Mouse (Mus musculus) adrenal gland, postnatal 10 days (tissue): ENCODE results near the gene Rnf150. TPM values are rescaled to one million over a fixed set of nuclear protein-coding genes. Genes with fewer than 3 reads are reported as not detected.
A peak's percentile ranks its signal among the peaks of the same experiment; 100 is the strongest.

ENCODE experiments used
- DNase-seq: peaks from one replicate; pipeline ENCODE4 v3.0.0; 2021; ENCODE audit warnings: mixed read lengths
- total RNA-seq, 2 experiments: library from RNA; stranded (reverse); gene quantifications; 2 replicates each; pipeline ENCODE4 v1.2.3; 2021

The Rnf150 gene
- total RNA-seq, 2 experiments from 2014 or later = 10.7 to 15.4 TPM

DNA sequence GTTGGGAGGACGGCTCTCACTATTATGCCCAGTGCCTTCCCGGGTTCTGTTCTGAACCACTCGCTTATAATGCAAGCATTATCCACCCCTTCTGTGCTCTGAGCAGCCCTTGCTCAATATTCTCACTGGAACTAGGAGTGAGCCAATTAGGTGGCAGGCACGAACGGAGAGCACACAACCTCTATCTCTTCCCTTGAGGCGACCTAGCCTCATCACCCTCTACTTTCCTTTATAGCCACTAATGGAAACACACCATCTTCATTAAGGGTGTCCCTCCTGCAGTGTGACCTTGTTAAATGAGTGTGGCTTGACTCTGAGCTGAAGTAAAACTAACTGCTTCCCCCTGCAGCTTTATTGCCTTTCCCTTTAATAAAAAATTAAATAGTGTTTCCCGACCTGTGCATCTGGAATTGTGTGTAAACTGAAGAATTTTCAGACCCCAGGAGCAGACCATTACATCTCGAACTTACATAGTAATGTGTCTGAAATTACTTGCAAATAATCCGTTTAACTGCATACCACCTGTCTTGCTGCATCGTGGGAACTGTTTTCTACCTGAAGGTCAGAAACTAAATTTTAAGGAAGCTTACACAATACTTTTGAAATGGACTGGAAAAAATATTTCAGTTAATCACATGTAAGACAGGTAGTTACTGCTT, 26.0 kb downstream of the Rnf150 start:
- DNase-seq = no peak

DNA sequence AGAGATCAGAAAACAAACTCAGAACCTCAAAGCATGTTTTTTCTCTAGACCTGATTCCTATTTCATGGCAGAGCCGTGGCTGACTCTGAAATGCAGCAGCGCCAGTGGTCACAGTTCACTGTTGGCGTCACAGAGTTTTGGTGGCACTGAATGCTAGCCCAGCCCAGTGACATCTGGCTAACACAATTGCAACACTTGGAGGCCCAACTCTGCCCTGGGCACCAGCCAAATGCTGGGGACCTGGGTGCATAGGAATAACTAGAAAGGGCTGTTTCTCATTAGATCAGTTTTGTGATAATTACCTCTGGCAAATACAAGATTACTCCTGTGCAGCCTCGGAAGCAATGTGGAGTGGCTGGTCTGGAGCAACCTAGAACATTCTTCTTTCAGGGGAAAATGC, 31.9 kb downstream of the Rnf150 start:
- DNase-seq = peak; percentile 67

DNA sequence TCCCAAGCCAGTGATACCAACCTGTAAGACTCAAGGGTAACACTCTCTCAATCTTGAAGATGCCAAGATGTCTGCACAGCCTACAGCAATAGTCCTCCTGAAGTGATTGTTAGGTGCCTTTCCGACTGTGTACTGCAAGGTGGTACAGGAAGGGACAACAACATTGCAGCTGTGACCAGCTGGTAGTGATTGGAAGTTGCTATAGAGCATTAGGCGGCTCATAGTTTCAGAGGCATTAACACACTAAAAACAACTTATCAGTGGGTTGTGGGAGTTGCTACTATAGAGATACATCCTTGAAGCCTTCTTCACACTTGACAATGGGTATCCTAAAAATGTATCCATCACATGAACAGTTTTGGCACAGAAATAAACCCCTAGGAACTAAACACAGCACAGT, 33.6 kb downstream of the Rnf150 start:
- DNase-seq = no peak

DNA sequence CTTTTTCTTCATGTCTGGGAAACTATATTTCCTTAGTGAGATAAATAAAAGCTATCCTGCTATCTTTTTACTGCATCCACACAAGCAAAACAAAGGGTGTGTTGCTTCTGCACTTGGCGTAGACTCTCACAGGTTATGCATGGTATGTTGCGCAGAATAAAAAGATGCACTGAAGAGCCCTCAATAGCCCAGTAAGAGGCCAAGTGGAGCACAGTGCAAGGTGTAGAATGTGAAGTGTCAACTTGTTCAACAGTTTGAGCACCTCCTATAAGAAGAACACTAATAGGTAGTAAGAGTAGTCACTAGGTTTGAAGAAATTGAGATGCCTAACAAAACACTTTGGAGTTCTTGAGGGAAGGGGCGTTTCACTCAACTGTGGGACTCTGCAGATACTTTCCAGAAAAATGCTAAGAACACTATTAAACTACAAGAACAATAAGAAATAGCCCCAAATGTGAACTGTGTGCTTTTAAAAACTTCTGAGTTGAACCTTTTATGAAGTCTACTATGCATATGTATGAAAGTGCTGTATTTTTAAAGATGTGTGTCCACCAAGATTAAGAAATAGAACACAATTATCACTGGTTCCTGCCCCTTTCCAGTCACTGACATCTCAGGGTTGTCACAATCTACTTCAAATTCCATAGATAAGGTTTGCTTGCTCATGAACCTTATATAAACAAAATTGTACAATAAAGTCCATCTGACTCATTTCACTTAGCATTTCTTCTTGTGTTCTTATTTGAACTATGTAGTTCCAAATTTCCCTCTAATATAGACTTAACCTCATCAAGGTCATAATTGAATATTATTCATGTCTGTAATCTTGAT, 34.7 kb downstream of the Rnf150 start:
- DNase-seq = no peak

DNA sequence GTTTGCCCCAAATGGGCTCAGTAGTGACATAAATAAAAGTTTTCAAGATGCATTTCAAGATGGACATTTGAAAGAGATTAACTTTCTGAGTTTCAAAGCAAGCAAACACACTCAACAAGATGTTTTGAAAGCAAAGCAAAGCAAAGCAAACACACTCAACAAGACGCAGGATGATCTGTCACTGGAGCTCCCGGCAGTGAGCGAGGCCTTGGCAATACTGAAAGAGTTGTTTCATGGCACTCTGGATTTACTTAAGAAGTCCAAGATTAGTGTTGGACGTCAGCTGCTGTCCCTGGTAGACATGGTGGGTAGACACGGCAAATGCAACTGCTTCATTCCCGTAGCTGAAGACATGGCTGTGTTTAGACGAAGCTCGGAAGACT, 35.3 kb downstream of the Rnf150 start:
- no peak for DNase-seq

DNA sequence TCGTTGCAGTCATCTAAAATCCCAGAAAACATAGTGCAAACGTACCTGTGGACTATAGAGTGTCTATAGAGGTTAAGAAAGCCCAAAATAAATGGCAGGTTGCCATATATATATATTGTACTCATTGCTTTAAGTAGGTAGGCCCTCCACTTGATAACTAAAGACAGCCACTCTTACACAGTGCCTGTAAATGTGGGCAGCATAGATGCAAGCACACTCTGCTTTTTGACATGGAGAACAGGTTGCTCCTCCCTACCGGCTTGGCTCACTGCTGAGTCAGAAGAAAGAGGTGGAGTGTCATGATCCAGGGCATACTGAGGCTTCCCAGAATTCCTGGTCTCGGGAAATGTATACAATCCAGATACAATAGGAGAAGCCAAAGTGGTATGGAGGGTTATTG, 37.8 kb downstream of the Rnf150 start:
- no peak for DNase-seq

DNA sequence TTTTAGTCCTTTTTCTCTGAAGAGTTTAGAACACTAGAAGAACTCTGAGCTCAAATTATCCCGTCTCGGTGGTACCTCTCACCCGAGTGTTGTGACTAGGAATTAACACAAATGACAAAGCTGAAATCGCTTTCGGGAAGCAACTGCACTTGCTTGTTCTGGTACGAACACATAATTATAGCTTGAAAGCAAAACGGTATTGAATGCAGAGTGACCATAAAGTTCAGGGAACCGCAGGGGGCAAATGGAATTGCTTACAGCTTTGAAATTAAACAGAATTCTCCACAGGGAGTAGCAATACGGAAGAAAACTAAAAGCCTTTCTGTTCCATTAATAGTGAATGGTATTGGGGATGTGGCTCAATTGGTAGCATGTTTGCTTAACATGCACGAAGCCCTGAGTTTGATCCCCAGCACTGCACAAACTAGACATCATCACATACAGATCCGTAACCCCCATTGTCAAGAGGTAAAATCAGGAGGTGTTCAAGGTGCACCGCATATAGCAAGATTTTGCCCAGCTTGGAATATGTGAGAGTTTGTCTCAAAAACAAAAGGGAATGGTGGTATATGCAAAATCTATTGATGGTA, 38.5 kb downstream of the Rnf150 start:
- no peak for DNase-seq

DNA sequence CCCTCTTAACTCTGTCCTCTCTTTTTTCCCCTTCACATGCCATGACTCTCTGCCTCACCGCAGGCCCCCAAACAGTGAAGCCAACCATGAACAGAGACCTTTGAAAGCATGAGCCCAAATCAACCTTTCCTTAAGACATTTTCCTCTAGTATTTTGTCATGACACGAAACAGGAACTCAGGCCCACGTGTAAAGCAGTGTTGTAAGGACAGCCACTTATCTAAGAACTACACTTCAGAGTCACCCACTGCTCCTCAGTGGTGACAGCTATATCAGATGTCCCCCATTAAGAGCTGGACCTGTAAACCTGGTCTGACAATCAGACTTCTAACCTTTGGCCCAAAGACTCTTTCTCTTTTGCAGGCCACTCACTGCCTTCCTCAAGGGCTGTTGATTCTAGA, 40.3 kb downstream of the Rnf150 start:
- DNase-seq = no peak

DNA sequence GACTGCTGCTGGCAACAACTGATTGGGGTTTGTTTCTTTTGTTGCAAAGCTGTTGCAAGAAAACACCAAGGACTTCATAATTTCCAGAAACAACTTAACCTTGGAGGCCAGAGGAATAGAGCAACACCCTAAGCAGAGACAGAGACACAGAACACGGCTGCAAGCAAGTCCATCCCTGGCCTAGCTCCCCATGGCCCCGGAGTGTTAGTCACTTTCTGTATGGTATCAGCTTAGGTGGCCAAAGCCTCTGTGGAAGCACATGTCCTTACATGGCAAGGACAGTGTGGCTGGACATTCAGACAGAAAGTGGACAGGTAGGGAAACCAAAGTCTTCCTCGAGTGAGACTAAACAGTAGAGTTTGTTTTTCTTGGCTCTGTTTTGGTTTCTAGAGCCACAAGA, 44.1 kb downstream of the Rnf150 start:
- no peak for DNase-seq

DNA sequence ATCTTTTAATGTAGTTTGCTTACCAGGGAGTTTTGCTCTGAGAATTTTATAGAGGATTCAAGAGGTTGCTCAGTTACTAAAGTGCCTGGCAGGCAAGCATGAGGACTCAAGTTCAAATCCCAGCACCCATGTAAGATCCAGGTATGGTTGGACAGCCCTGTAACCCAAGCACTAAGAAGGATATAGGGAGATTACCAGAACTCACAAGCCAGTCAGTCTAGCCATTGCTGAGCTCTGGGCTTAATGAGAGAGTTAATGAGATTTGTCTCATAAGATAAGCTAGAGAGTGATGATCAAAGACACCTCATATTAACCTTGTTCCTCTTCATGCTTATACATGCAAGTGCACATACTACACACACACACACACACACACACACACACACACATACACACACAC, 48.3 kb downstream of the Rnf150 start:
- no peak for DNase-seq

DNA sequence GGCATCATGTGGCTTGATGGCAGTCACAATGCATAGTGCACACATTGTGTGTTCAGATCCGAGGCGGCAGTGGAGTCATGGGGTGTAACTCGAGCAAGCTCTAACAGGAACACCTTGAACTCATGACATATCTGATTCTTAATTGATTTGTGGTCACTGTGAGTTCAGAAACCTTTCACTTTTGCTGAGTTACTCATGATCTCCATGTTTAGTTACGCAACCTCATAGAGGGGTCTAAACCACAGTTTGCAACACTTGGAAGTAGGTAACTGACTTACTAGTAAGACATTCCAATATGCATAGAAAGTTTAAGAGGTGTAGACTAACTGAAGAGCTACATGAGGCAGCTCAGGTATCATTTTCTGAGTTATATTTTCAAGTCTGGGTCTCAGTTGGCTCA, 49.1 kb downstream of the Rnf150 start:
- DNase-seq = no peak

DNA sequence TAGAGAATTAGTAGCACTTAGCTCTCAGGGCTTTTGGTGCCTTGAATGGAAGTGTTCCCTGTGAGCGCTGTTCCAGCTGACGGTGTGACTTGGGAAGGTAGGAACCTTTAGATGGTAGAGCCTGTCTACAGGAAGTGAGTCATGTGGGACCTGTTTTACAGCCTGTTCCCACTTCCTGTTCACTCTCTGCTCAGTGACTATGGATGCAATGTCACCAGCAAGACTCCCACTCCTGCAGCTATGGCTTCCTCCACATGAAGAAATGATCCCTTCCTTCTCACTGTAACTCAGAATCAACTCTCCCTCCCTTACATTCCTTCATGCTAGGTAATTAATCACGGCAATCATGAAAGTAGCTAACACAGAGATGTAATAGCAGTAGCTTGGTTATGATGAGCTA, 51.4 kb downstream of the Rnf150 start:
- no peak for DNase-seq

DNA sequence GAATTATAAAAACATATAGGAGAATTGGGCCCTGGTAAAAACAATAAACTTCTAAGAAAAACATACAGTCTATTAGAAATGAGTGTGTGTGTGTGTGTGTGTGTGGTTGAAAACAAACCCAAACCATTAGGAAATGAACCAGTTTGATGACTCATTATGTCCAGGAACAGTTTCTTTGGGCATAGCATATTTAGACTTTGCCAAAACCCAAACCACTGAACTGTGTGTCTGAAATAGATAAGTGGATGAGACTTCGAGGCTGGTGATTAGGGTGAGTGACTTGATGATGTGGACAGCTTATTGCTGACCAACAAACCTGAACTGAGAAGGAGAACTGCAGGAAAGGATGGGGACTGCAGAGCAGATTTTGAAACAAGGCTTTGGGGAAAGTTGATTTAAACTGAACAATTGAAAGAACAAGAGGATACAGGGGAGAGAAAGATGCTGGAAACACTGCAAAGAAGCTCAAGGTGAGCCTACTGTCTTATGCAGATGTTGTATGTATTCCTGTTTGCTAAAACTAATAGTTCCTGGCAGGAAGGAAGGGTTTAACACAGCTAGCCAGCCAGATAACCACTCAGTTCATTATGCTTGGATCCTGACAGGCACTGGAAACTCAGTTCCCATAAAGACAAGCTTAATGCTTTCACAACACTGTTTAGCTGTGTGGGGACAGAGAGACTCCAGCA, 53.8 kb downstream of the Rnf150 start:
- no peak for DNase-seq

DNA sequence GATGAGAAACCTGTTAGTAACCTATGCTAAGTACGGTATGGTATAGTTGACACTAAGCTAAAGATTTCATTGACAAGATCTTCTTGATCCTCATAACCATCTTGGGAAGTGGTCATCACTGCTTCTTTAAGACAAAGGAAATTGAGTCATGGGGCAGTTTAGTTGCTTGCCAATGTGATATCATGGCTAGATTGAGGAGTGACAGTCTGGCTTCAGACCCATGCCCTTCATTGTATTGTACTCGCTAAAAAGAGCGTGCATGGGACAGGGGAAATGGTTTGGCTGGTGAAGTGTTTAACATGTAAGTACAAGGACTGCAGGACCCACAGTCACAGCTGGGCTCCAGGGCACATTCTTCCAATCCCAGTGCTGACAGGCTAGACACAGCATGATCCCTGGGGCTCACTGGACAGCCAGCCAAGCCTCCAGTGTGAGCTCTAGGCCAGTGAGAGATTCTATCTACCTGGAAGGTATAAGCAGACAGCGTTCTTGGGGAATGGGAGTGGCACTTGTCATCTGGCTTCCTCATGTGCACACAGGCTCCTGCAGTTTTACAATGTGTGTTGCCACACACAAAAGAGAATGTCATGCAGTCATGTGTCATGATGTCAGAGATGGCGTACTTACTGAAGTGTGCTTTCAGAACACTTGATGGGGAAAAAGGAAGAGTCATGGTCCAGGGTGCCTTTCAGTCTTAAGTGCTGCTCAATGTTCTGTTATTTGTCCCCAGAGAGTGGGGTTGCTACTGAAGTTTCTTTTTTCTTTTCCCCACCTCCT, 54.6 kb downstream of the Rnf150 start:
- DNase-seq = no peak

DNA sequence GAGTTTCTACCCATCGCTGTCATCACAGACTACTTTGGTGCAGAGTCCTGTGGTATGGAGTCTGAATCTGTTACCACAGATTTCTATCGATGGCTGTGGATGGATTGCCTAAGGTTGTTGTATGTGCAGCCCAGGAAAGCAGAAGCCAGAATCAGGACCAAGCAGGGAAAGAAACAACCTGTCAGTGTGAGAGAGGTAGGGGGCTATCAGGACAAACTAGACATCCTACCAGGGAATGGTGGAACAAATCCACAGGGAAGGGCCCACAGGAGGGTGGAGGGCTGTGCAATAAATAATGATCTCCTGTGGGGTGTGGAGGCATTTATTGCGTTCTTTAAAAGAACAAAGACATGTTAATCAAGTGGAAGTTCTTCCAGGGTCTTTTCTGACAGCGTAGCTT, 56.5 kb downstream of the Rnf150 start:
- no peak for DNase-seq

DNA sequence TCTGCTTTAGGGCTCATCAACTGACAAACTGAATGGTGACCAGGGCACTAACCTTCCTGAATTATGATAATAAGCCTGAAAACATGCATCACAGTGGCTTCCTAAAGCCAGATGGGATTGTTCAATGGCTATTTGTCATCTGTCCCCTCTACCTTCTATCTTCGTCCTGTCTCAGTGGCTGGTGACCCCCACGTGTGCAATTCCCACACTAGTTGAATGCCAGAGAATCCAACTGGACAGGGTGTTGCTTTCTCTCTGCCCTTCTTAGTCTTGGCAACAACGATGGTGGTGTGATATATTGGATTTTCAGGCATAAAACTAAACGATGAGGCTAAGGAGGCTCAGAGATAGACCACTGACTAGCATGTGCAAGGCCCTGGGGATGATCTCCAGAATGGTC, 57.0 kb downstream of the Rnf150 start:
- no peak for DNase-seq

DNA sequence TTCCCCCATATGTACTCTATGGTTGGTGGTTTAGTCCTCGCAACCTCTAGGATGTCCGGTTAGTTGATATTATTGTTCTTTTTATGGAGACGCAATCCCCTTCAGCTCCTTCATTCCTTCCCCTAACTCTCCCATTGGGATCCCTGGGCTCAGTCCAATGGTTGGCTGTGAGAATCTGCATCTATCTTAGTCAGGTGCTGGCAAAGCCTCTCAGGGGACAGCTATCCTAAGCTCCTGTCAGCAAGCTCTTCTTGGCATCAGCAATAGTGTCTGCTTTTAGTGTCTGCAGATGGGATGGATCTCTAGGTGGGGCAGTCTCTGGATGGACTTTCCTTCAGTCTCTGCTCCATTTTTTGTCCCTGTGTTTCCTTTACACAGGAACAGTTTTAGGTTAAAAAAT, 62.1 kb downstream of the Rnf150 start:
- no peak for DNase-seq

DNA sequence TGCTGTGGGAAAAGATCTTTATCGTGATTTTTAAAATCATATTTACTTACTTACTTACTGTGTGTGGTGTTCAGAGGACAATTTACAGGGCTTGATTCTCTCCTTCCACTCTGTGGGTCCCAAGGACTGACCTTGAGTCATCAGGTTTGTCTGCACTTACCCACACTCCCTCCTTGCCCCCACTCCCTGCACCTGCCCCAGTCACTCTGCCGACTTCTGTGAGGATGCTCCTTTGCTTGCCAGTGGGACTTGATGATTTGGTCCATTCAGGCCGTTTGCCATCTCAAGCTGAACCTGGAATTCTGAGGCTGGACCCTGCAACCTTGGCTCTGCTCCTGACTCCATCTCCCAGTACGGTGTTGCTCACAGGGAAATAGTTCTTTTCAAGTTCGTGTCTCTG, 63.4 kb downstream of the Rnf150 start:
- no peak for DNase-seq

DNA sequence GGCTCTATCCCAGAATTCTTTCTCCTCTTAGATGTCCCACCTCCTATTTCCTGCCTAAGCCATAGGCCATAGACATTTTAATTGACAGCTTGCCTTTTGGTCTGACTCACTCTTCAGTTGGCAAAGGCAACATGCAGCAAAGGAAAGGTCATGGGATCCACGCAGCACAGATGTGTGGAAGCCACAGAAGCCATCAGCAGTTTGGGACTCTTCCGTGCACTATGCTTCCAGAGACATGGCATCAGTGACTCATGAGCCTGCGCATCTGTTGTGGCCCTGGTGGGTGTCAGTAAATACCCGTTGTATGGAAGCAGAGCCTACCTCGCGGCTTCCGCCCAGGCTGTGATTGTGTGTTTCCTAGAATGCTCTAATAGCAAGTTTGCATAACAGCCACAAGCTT, 68.4 kb downstream of the Rnf150 start:
- no peak for DNase-seq

DNA sequence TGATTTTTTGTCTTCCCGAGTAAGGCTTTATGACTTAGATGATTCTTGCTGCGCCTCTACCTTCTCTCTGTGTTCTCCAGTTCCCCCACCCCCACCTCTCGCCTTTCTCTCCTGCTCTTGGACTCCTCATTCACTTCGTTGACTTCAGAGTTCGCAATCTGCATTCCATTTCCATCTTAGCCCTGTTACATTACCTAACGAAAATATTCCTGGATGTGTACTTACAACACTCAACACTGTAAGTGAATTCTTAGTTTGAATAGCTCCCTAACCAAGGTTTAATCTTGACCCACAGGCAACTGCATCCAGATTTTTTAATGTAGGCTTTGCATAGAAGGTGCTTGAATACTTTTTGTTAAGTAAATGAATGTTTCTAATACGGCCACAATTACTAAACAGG, 73.0 kb downstream of the Rnf150 start:
- DNase-seq = no peak

DNA sequence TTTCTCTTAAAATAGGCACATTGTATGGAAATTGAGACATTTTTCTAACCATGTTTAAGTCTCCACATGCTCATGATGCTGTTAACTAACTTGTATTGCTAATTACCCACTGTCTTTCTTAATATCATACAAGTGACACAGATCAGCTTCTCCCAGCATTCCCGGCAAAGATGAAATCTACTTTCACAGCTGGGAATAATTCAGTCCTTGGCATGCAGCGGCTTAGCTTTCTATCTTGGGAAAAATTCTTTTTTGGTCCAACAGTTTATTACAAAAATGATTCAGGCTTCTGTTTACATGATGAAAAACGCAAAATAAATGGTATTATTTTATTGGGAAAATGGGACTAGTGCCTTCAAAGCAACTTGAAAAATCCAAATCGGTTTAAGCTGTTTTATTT, 73.7 kb downstream of the Rnf150 start:
- DNase-seq = no peak

DNA sequence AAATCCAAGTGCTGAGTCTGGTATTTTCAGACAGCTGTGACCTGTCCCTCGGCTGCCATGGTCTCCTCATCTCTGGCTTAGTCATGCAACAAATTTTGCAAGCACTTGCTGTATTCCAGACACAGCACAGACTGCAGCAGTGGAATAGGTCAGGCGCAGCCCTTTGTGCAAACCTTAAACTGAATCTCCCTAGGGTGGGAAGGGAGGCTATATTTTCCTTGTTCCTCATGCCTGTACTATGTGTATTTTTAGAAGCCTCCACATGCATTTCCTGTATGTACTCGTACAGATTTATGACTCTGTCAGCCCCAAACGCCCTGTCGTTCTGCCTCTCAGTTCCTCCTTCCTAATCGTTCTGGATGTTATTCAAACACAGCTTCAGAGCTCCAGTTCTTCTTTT, 76.8 kb downstream of the Rnf150 start:
- peak; percentile 44 for DNase-seq
